Mouse (Mus musculus): ENCODE measurements at regions not wholly inside any gene's neighbourhood (a gene's known extent, or its start where the extent isn't known, plus 50 kb on each side); places are given as distances from the start of the nearest gene placed in this dataset.

DNA sequence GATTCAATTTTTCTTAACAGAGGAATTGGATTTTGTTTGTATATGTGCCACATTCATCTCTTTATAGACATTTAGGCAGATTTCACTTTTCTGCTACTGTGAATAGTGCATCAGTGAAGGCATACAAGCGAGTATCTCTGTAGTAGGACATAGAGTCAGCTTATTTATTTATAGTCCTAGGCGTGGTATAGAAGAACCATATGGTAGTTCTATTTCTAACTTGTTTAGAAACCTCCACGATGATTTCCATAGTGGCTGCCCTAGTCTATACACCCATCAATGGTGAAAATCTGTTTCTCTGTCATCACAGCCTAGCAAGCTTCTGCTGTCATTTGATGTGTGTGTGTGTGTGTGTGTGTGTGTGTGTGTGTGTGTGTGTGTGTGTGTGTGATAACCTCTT, 387.6 kb downstream of the Kctd12 start:
- TF ChIP-seq MAX (IDR thresholded peaks at IDR 0.05; ENCODE audit: low read depth) (no peak), TCF12 (IDR thresholded peaks at IDR 0.05; ENCODE audit: insufficient read depth, poor library complexity, severe bottlenecking) (no peak), CEBPB (IDR thresholded peaks at IDR 0.05; ENCODE audit: insufficient read depth, poor library complexity, severe bottlenecking) (no peak), POLR2A (IDR thresholded peaks at IDR 0.05; ENCODE audit: insufficient read length, low read depth) (no peak), USF1 (IDR thresholded peaks at IDR 0.05; ENCODE audit: low read depth) (no peak), E2F4 (IDR thresholded peaks at IDR 0.05; ENCODE audit: insufficient read depth) (no peak), TCF3 (IDR thresholded peaks at IDR 0.05; ENCODE audit: insufficient read length, low read depth) (no peak)

Measured in myocyte (in vitro differentiated cells).